Mouse (Mus musculus): ENCODE measurements around the gene Cdk15.

- TF ChIP-seq POLR2A (IDR thresholded peaks at IDR 0.05; ENCODE audit: insufficient read depth, low read depth, low read length) (no peak), CTCF (IDR thresholded peaks at IDR 0.05) (no peak)
Observed at GRCm38 (mm10) chr1:59369320-59369685, 112.6 kb downstream of the Cdk15 start.
